Mouse (Mus musculus): ENCODE data around the gene Arpin. TPM values are rescaled to one million over a fixed set of nuclear protein-coding genes. Genes with fewer than 3 reads are reported as not detected.

The Arpin gene
- polyA plus RNA-seq, 1 experiment from 2014 or later = 30.6 TPM

DNA sequence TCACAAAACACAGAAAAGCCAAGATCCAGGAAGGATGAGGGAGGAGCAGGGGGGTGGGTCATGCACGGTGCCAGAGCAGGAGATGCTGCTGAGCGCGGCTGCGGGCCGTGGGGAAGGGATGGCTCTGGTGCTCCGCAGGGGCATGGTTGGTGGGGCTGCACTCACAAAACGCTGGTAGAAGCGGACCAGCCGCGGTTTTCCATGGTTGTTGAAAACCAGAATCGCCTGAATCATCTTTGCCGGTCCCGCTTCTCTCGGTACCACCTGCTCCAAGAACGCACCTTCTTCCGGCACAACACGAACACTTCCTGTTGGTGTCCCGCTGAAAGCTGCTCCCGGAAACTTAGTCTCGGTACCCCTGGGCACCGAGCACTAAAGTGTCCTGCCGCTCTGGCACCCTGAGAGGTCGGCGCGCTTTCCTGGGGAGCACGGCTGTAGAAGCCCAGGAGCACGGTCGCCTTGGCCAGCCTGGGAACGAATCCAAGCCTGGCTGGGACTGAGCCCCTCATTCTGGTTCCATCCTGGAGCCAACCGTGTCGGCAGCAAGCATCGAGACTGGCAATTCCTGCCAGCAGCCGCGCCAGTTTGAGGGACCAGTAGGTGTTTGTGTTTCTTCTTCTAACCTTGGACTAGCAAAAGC, 14.7 kb downstream of the Arpin start, which contains the start of gene Ap3s2:
Gene Ap3s2, minus strand, starts transcription at position 306 of the 640 bp plus-strand sequence.
- under 1% methylated on average over 34 of the region's 34 CpGs for WGBS

DNA sequence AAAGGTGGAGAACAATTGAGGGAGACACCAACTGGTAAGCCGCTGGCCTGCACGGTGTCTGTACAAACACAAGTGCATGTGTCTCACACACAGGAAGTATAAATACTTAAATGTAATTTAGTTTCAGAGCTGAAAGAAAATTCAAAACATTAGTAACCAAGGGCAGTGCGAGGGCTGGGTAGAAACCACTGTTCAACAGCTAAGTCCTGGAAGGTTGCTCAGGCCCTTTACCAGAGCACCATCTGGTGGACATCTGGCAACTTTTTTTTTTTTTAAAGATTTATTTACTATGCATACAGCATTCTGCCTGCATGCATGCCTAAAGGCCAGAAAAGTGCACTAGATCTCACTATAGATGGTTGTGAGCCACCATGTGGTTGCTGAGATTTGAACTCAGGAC, 20.6 kb downstream of the Arpin start:
- Histone ChIP-seq H3K27ac (no peak overlapping the region), H3K4me2 (ENCODE audit: low read length) (no peak overlapping the region), H3K4me1 (replicated peaks; ENCODE audit: insufficient read depth, low read length) (peaks cover 1% of the 10 kb centered on the region; the same call in 1 of the 2 replicates), H3K4me3 (replicated peaks; ENCODE audit: low read depth, low read length) (no peak overlapping the region), H3K9ac (ENCODE audit: low read depth, low read length) (no peak overlapping the region), H3K9me3 (replicated peaks; ENCODE audit: low read length) (no peaks in the 10 kb centered on the region), H3K36me3 (ENCODE audit: insufficient read depth, low read length) (peaks cover 6% of the 10 kb centered on the region), H3K27me3 (ENCODE audit: insufficient read depth, low read length) (no peaks in the 10 kb centered on the region)
- ATAC-seq (replicated peaks; ENCODE audit: low FRiP score, low read depth) (peak; percentile 59; the same call in 1 of the 2 replicates), DNase-seq (ENCODE audit: low spot score) (peak; percentile 79)
- WGBS = 58% methylated on average over 3 of the region's 3 CpGs
- peak; percentile 83 for TF ChIP-seq CTCF (IDR thresholded peaks at IDR 0.05; ENCODE audit: low read depth)

More for the DNA sequence above, 14.7 kb downstream of the Arpin start, which contains the start of gene Ap3s2:
- H3K27ac ChIP-seq = peak within 1 kb of the TSS; percentile 79
- peaks cover 6% of the 10 kb centered on the region; the same call in 1 of the 2 replicates for H3K4me1 ChIP-seq (replicated peaks; ENCODE audit: insufficient read depth, low read length)
- 0 out of 2 replicates have a peak, but pooled peaks have one; percentile 9 for TF ChIP-seq CTCF (IDR thresholded peaks at IDR 0.05; ENCODE audit: low read depth)
- DNase-seq (ENCODE audit: low spot score) (peak; percentile 93), ATAC-seq (replicated peaks; ENCODE audit: low FRiP score, low read depth) (peak; percentile 93)
- peak within 1 kb of the TSS; percentile 77 for H3K4me3 ChIP-seq (replicated peaks; ENCODE audit: low read depth, low read length)
- H3K36me3 ChIP-seq (ENCODE audit: insufficient read depth, low read length) = 0 out of 2 replicates have a peak, but pooled peaks cover 4% of the 10 kb centered on the region
- H3K9me3 ChIP-seq (replicated peaks; ENCODE audit: low read length) = no peaks in the 10 kb centered on the region
- peak within 1 kb of the TSS; percentile 77 for H3K4me2 ChIP-seq (ENCODE audit: low read length)
- peak within 1 kb of the TSS; percentile 81 for H3K9ac ChIP-seq (ENCODE audit: low read depth, low read length)
- no peaks in the 10 kb centered on the region for H3K27me3 ChIP-seq (ENCODE audit: insufficient read depth, low read length)

DNA sequence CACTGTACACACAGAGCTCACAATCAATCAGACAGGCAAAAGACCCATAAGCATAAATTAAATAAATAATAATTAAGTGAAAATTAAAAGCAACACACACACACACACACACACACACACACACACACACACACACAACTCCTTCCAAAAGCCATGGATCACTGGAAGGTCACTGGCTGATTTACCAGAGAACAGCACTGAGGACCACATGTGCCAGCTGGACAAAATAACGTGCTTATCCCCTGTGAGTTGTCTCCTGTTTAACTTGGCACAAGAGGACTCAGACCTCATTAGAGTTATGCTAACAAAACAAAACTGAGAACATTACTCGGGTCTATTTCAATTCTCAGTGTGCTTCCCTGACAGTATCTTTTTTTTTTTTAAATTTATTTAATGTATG, 27.8 kb downstream of the Arpin start:
- no peaks in the 10 kb centered on the region for H3K4me1 ChIP-seq (replicated peaks; ENCODE audit: insufficient read depth, low read length)
- DNase-seq (ENCODE audit: low spot score) = peak; percentile 31

DNA sequence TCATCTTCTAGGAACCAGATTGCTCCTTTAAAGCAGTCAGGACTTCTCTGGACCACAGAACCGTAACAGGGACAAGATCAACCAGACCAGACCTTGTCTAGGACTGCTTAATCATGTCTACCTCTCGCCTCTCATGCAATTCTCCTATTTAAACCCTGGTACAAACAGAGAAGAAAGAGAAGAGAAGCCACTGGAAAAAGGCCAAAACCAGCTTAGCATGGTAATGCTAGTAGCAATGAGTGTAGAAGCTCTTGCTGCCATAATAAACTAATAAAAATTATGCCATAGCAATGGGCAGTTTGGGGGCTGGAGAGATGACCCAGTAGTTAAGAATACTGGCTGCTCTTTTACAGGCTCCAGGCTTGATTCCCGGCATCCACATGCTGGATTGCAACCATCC, 28.2 kb downstream of the Arpin start:
- Histone ChIP-seq H3K9ac (ENCODE audit: low read depth, low read length) (no peak overlapping the region), H3K36me3 (ENCODE audit: insufficient read depth, low read length) (peaks cover 23% of the 10 kb centered on the region), H3K27ac (no peak overlapping the region), H3K4me3 (replicated peaks; ENCODE audit: low read depth, low read length) (no peak overlapping the region), H3K4me2 (ENCODE audit: low read length) (no peak overlapping the region), H3K27me3 (ENCODE audit: insufficient read depth, low read length) (no peaks in the 10 kb centered on the region), H3K4me1 (replicated peaks; ENCODE audit: insufficient read depth, low read length) (no peaks in the 10 kb centered on the region), H3K9me3 (replicated peaks; ENCODE audit: low read length) (no peaks in the 10 kb centered on the region)
- ATAC-seq (replicated peaks; ENCODE audit: low FRiP score, low read depth) = no peak
- WGBS = 90% methylated on average over 3 of the region's 3 CpGs
- DNase-seq (ENCODE audit: low spot score) = no peak
- no peak for TF ChIP-seq CTCF (IDR thresholded peaks at IDR 0.05; ENCODE audit: low read depth)

More for the DNA sequence above, 27.8 kb downstream of the Arpin start:
- no peak for TF ChIP-seq CTCF (IDR thresholded peaks at IDR 0.05; ENCODE audit: low read depth)
- no peak overlapping the region for H3K4me2 ChIP-seq (ENCODE audit: low read length)
- H3K27me3 ChIP-seq (ENCODE audit: insufficient read depth, low read length) = no peaks in the 10 kb centered on the region
- WGBS = 50% methylated on average over 2 of the region's 2 CpGs
- no peak overlapping the region for H3K9ac ChIP-seq (ENCODE audit: low read depth, low read length)
- H3K9me3 ChIP-seq (replicated peaks; ENCODE audit: low read length) = no peaks in the 10 kb centered on the region
- no peak overlapping the region for H3K4me3 ChIP-seq (replicated peaks; ENCODE audit: low read depth, low read length)
- ATAC-seq (replicated peaks; ENCODE audit: low FRiP score, low read depth) = no peak
- no peak overlapping the region for H3K27ac ChIP-seq
- H3K36me3 ChIP-seq (ENCODE audit: insufficient read depth, low read length) = peaks cover 23% of the 10 kb centered on the region

DNA sequence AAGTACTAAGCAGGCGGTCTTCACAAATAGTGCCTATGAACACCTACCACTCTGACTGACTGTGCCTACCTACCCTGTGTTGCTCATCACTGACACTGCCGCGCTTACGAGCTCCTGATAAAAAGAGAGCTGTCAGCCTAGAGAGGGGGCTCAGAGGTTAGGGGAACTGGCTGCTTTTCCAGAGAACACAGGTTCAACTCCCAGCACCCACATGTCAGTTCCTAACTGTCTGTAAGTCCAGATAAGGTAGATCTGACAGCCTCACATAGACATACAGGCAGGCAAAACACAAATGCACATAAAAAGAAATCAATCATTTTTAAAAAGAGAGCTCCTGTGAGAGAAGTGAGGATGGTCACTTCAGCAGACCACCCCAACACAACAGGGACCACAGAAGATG, 30.0 kb downstream of the Arpin start:
- Histone ChIP-seq H3K4me1 (replicated peaks; ENCODE audit: insufficient read depth, low read length) (no peaks in the 10 kb centered on the region), H3K4me2 (ENCODE audit: low read length) (no peak overlapping the region), H3K4me3 (replicated peaks; ENCODE audit: low read depth, low read length) (no peak overlapping the region), H3K27ac (no peak overlapping the region), H3K9ac (ENCODE audit: low read depth, low read length) (no peak overlapping the region), H3K36me3 (ENCODE audit: insufficient read depth, low read length) (peaks cover 30% of the 10 kb centered on the region), H3K9me3 (replicated peaks; ENCODE audit: low read length) (no peaks in the 10 kb centered on the region), H3K27me3 (ENCODE audit: insufficient read depth, low read length) (no peaks in the 10 kb centered on the region)
- no peak for DNase-seq (ENCODE audit: low spot score)
- ATAC-seq (replicated peaks; ENCODE audit: low FRiP score, low read depth) = no peak
- TF ChIP-seq CTCF (IDR thresholded peaks at IDR 0.05; ENCODE audit: low read depth) = no peak
- WGBS = 97% methylated on average over 4 of the region's 4 CpGs

DNA sequence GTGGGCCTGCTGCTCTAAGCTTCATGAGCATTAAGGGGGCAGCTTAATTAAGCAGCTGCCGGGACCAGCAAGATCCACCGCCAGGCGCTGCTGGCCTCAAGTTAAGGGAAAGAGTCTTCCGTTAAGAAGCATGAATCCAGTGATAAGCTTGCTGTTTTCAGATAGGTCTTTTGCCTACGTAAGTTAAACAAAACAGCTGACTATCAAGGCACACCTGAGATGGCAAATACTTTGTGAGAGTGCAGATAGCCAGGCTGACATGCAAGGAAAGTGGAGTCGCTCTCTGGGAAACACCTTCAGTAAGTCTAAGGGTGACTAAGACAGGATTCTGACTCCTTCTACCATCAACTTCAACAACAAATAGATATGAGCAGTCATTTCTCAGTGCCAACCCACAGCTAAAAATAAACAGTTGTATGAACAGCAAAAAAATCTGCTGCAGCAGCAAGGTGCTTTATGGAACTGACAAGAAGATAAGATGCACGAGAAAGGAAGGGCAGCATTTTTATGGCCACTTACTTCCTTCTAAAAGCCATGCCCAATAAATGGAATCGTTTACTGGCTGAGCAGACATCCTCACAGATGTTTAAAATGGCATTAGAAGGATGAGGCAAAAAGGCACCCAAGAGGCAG, 31.9 kb downstream of the Arpin start:
- no peak overlapping the region for H3K4me3 ChIP-seq (replicated peaks; ENCODE audit: low read depth, low read length)
- WGBS = 83% methylated on average over 8 of the region's 8 CpGs
- ATAC-seq (replicated peaks; ENCODE audit: low FRiP score, low read depth) = no peak

More for the DNA sequence above, 31.9 kb downstream of the Arpin start:
- no peak for DNase-seq (ENCODE audit: low spot score)
- H3K9ac ChIP-seq (ENCODE audit: low read depth, low read length) = no peak overlapping the region
- no peaks in the 10 kb centered on the region for H3K9me3 ChIP-seq (replicated peaks; ENCODE audit: low read length)
- H3K27me3 ChIP-seq (ENCODE audit: insufficient read depth, low read length) = no peaks in the 10 kb centered on the region
- peaks cover 17% of the 10 kb centered on the region for H3K36me3 ChIP-seq (ENCODE audit: insufficient read depth, low read length)
- H3K4me2 ChIP-seq (ENCODE audit: low read length) = no peak overlapping the region
- H3K4me1 ChIP-seq (replicated peaks; ENCODE audit: insufficient read depth, low read length) = no peaks in the 10 kb centered on the region
- no peak overlapping the region for H3K27ac ChIP-seq
- no peak for TF ChIP-seq CTCF (IDR thresholded peaks at IDR 0.05; ENCODE audit: low read depth)
